Mouse (Mus musculus) skeletal muscle tissue, postnatal 0 days (tissue): Measurements from ENCODE around the gene Nipsnap3a. TPM values are rescaled to one million over a fixed set of nuclear protein-coding genes. Genes with fewer than 3 reads are reported as not detected.

Experiments used
- polyA plus RNA-seq: library from polyadenylated mRNA; unstranded; fragments of >200 nt; fragmentation: Nextera tagmentation; extraction: Ambion mirVana; gene quantifications from 2 replicates; pipeline ENCODE4 v1.2.1, GENCODE M21; 2015

Nipsnap3a gene
- polyA plus RNA-seq = not detected in 2 replicates

GRCm38 (mm10) chr4:52989248-52989647 lies at the start of gene Nipsnap3a:
Gene Nipsnap3a, plus strand, starts transcription at chr4:52989272.

GRCm38 (mm10) chr4:52964247-52964646 lies 24.8 kb upstream of the Nipsnap3a start, which contains the start of gene Olfr270:
Gene Olfr270, plus strand, starts transcription at chr4:52964547.

GRCm38 (mm10) chr4:53011732-53012361 lies 22.8 kb downstream of the Nipsnap3a start, which contains the start of gene Nipsnap3b:
Gene Nipsnap3b, plus strand, starts transcription at chr4:53011880.

Other genes starting within 250 kb of the Nipsnap3a start
- not detected in 2 replicates for gene Olfr275, start 174.7 kb upstream of the Nipsnap3a start, polyA plus RNA-seq
- not detected in 2 replicates for gene Olfr273, start 130.0 kb upstream of the Nipsnap3a start, polyA plus RNA-seq
- not detected in 2 replicates for gene Olfr272, start 70.1 kb upstream of the Nipsnap3a start, polyA plus RNA-seq
- not detected in 2 replicates for gene Olfr270, start 24.7 kb upstream of the Nipsnap3a start, polyA plus RNA-seq
- 24.3 and 30.0 TPM in 2 replicates for gene Nipsnap3b, start 22.6 kb downstream of the Nipsnap3a start, polyA plus RNA-seq
- 4.5 and 4.6 TPM in 2 replicates for gene Abca1, start 170.6 kb downstream of the Nipsnap3a start, polyA plus RNA-seq